Mouse (Mus musculus) cerebellum, adult 18-20 months (tissue): ENCODE measurements around the gene 4930579G24Rik.

Experiments used
- DNase-seq, 2 experiments: peaks; one replicate each; pipeline ENCODE4 v3.0.0; 2021

4930579G24Rik gene

DNA sequence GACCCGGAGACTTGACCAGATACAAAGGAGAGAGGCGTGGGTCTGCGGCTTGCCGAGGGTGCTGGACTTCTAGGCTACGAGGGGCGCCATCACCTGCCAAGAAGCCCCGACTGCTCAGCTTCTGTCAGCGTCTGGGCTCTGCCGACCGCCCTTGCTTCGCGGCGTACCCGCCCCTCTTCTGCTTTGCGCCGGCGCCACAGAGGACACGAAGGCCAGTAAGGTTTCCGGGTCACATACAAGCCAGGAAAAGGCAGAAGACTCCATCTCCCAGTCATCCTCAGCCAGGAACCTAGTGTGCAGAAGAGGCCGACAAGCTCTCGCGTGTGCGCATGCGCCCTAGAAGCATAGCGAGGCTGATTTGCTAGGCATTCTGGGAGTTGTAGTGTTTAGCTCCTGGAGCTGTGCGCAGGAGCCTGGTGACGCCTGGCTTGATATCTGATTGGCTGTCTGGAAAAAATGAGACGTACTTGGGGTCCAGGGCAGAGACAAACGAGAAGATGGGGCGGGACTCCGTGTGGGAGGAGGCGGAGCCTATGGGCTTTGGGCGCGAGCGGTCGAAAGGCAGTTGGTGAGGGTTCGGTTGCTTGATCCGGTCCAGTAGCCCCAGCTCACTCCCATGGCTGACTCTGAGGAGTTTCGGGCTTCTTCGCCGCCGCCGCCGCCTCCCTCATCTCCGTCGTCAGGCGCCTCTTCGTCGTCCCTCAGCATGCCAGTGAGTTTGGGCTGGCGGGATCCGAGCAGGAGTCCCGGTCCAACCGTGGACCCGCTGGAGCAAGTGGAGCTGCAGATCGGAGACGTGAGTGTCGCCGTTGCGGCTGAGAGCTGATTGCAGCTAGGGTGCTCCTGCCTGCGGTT, at the start of gene 4930579G24Rik:
4930579G24Rik (plus strand) TSS at position 519 of the 855 bp plus-strand sequence.
- peak; percentile 93 to 98 for DNase-seq

DNA sequence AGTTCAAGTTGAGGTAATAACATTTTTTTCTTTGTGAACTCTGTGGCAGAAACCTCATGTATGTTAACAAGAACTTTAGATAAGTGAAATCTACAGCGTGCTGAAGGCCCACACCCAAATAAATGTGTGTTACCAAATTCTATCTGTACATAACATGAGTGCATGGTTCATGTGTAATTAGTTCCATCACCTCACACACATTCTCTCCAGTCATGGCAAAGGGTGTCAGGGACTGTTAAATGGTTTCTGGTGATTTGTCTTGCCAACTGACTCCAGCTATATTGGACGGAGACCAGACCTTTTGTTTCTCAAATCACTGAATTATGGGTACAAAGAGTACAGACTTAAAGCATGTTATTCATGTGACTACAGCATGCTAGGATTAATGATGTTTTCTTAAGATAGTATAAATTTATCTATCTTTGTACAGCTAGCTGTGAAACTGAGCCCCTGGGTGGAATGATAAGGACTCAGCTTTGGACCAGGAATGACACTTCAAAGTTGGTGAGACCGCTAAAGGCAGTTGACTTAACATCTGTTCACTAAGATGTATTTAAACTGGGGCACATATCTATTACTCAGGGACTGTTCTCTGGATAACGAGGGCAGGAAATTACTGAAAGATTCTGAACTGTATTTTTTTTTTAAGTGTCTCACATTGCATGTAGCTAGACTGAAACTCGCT, 48.8 kb upstream of the 4930579G24Rik start:
- no peak for DNase-seq

GRCm38 (mm10) chr3:79586804-79587203, 42.1 kb upstream of the 4930579G24Rik start:
- peak; percentile 88 to 94 for DNase-seq

DNA sequence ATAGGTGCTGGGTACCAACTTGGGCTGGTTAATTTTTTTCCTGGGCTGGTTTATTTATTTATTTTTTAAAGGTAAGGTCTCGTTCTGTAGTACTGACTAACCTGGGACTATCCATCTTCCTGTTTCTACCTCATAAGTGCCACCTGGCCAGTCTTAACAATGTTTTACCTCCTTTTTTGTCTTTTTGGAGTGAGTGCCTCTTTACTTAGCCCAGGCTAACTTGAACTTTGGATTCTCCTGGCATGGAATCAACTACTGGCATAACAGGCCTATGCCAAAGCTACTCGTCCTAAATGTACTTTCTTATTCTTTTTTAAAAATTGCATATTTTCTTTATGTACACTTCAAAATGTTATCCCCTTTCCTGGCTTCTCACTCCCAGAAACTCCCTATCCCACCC, 39.2 kb upstream of the 4930579G24Rik start:
- DNase-seq: no peak

DNA sequence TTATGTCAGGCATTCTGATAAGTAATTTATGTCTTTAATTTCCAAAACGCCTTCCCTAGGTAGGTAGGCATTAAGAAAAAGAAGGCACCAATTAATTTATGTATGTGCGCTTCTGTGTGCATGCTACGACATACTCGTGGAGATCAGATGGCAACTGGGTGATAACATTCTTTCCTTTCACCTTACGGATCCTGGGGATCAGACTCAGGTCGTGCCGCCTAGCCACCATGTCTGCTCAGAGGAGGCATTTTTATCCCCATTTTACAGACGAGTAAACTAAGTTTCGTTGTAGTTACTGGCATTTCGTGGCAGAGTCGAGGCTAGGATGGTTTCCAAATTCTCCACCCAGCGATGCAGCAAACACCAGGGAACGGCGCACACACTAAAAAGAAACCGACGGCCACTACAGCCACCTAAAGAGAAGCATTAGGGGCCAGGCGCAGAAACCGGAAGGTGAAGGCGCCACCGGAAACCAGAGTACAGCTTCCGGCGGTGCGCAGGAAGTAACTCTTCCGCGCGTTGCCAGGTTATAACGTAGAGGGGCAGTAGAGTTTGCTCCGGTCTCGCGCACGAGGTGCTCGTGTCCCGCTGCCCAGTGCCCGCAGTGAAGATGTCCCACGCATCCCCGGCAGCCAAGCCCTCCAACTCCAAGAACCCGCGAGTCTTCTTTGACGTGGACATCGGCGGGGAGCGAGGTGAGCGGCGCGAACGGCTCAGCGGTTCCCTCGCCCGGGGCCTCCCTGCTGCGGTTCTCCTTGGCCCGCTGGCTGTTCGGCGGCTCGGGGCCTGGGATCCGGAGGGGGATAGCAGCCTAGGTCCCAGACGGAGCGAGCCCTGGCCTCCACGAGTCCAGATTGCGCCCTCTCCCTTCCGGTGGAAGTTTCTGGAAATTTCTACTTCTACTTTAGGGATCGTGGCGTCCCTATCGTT, 37.8 kb upstream of the 4930579G24Rik start, which contains the start of gene Ppid:
Ppid (plus strand) TSS at position 480 of the 930 bp plus-strand sequence.
- DNase-seq: peak; percentile 78 to 81

GRCm38 (mm10) chr3:79591793-79592471, 36.9 kb upstream of the 4930579G24Rik start:
- no peak for DNase-seq

DNA sequence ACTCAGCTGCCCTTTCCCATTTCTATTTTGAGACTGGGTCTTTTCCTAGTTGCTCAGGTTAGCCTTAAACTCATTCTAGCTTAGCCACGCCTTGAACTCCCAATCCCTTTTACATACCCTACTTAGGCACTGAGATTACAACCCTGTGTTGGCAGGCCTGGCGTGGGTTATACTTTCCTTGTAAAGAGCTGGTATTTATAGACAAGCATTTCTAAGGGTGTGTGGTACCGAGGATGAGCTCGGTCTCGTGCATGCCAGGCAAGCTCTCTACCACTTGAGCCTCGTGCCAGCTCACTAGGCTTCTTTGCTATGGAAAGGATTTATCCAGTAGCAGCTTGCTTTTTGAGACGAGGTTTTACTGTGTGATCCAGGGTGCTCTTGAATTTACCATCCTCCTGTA, 33.4 kb upstream of the 4930579G24Rik start:
- no peak for DNase-seq

- no peak for DNase-seq
Measured at GRCm38 (mm10) chr3:79609886-79610285, 19.0 kb upstream of the 4930579G24Rik start.

GRCm38 (mm10) chr3:79627484-79628181, 1.2 kb upstream of the 4930579G24Rik start:
- DNase-seq: no peak

DNA sequence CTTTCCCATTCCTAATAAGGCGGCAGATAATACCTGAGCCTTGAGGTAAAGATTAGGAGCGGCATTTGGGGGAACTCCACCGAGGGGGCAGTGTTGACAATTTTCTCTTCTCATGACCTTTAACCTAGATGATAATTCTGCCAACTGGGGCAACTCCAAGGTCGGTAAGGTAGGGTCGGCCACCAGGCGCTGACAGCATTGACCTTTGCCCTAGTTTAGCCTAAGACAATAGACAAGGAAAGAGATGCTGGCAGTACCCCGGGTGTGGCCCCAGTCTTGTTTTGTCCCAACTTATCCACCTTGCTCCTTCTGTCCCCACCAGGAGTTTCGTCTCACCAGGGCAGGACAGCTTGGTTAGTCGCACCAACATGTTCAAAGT, 708 bp upstream of the 4930579G24Rik start:
- DNase-seq: no peak

DNA sequence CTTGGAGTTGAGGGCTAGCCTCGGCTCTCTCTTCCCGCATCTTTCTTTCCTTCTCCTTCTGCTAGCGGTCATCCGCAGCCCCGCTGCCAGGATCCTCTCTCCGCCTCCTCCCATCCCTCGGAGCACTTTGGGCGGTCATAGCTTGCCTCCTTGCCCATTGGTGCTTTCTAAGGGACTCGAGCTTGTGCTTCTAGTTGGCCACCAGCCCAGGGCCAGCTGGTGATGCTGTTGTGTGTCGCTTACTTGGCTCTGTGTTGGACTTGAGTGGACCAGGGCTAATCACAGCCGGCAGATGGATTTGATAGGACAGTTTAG, 494 bp downstream of the 4930579G24Rik start, which contains the start of gene Etfdh:
Etfdh (minus strand) TSS at position 85 of the 315 bp plus-strand sequence.
- DNase-seq: peak; percentile 85 to 88

GRCm38 (mm10) chr3:79652129-79652528, 23.2 kb downstream of the 4930579G24Rik start:
- DNase-seq: no peak

DNA sequence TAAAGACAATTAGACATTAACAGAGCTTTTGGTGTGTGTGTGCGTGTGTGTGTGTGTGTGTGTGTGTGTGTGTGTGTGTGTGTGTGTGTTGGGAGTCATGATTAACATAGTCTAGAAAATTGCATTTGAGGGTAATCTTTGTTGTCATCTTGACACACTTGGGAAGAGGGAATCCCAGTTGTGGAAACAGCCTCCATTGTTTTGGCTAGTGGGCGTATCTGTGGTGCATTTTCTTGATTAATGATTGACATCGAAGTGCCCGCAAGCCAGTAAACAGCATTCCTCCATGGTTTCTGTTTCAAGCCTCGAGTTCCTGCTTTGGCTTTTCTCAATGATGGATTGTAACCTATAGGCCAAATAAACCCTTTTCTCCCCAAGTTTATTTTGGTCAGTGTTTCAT, 27.8 kb downstream of the 4930579G24Rik start:
- no peak for DNase-seq

GRCm38 (mm10) chr3:79664787-79665408, 36.0 kb downstream of the 4930579G24Rik start:
- DNase-seq: peak; percentile 47 to 59

- DNase-seq: no peak
Measured at GRCm38 (mm10) chr3:79670556-79670955, 41.7 kb downstream of the 4930579G24Rik start.

GRCm38 (mm10) chr3:79672188-79672587, 43.3 kb downstream of the 4930579G24Rik start:
- no peak for DNase-seq

GRCm38 (mm10) chr3:79673082-79673481, 44.2 kb downstream of the 4930579G24Rik start:
- peak; percentile 59 to 70 for DNase-seq

GRCm38 (mm10) chr3:79674641-79675040, 45.8 kb downstream of the 4930579G24Rik start:
- no peak for DNase-seq

DNA sequence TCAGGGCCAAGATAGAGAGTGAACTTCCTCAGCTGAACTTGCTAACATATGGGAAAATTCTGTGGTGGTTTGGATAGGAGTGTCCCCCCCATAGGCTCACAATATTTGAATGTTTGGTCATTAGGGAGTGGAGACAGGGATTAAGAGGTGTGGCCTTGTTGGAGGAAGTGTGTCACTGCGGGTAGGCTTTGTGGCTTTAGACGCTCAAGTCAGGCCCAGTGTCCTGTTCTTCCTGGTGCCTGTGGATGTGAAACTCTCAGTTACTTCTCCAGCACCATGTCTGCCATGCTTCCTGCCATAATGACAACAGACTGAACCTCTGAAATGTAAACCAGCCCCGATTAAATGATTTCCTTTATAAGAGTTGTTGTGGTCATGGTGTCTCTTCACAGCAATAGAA, 47.5 kb downstream of the 4930579G24Rik start:
- no peak for DNase-seq
